Mouse (Mus musculus) heart, embryonic 13.5 days (tissue): ENCODE results near the gene Dppa5a. TPM values are rescaled to one million over a fixed set of nuclear protein-coding genes. Genes with fewer than 3 reads are reported as not detected.
"Not testable (repeated sequence)": the region's sequence is repeated elsewhere in the genome, so short reads cannot be mapped to it uniquely, and the experiment has no call there.

Experiments
- ATAC-seq: fragments of 200-750 bp; cut with Nextera tagmentation; 2 replicates; pipeline ENCODE4 v1.8.0; 2017; ENCODE audit warnings: moderate TSS enrichment; ENCODE audit not compliant: insufficient number of reproducible peaks, low FRiP score, low TSS enrichment; ENCODE audit errors: extremely low read depth
- H3K27ac ChIP-seq: fragments of 300-500 bp; sonication (generic); replicated peaks from 2 replicates; pipeline ENCODE4 v1.5.1; 2015; ENCODE audit warnings: moderate library complexity, mild to moderate bottlenecking, inconsistent platforms
- H3K27me3 ChIP-seq: fragments of 300-500 bp; sonication (generic); replicated peaks from 2 replicates; pipeline ENCODE4 v1.6.1; 2015; ENCODE audit warnings: mild to moderate bottlenecking, inconsistent platforms
- H3K36me3 ChIP-seq: fragments of 300-500 bp; sonication (generic); 2 replicates; pipeline ENCODE4 v1.6.1; 2015; ENCODE audit warnings: mild to moderate bottlenecking, inconsistent platforms
- H3K4me1 ChIP-seq: fragments of 300-500 bp; sonication (generic); 2 replicates; pipeline ENCODE4 v1.6.1; 2015; ENCODE audit warnings: inconsistent platforms
- H3K4me2 ChIP-seq: fragments of 300-500 bp; sonication (generic); 2 replicates; pipeline ENCODE4 v1.6.1; 2015; ENCODE audit warnings: inconsistent platforms, mild to moderate bottlenecking, moderate library complexity
- H3K4me3 ChIP-seq: fragments of 300-500 bp; sonication (generic); 2 replicates; pipeline ENCODE4 v1.5.1; 2015; ENCODE audit warnings: moderate library complexity, mild to moderate bottlenecking, inconsistent platforms
- H3K9ac ChIP-seq: fragments of 300-500 bp; sonication (generic); 2 replicates; pipeline ENCODE4 v1.6.1; 2015; ENCODE audit warnings: inconsistent platforms, mild to moderate bottlenecking, moderate library complexity
- H3K9me3 ChIP-seq: fragments of 300-500 bp; sonication (generic); 2 replicates; pipeline ENCODE4 v1.6.1; 2016; ENCODE audit warnings: inconsistent platforms
- WGBS: fragments of 180-500 bp; shearing (Covaris S2); methylation state at CpG from one replicate; pipeline ENCODE4 v1.1.7; 2015; ENCODE audit warnings: mixed read lengths; 5-methylcytosine and 5-hydroxymethylcytosine counted together
- polyA plus RNA-seq: library from polyadenylated mRNA; unstranded; fragments of >200 nt; fragmentation: Nextera tagmentation; extraction: Ambion mirVana; gene quantifications from 2 replicates; pipeline ENCODE4 v1.2.1, GENCODE M21; 2015

Gene Dppa5a
- polyA plus RNA-seq, 1 experiment from 2014 or later = not detected

DNA sequence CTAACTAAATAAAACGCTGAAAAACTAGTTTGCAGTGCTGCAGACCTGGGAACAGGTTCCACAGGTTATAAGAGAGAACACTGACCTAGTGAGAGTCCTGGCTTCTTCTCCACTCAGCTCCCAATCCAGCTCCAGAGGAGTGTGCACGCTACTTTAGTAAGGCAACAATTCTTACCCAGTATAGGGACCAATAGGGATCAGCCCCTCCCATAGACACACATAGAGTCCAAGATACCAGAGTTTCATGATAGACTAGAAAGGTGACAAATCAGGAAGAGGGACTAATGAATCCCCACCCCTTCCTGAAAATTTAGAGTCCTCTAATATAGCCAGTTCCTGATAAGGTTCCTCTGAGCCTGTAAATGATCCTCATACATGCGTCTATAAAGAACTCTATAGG lies 21.0 kb downstream of the Dppa5a start:
- Histone ChIP-seq H3K4me1 (no peaks in the 10 kb centered on the region), H3K27ac (no peak overlapping the region), H3K27me3 (no peaks in the 10 kb centered on the region), H3K9me3 (no peaks in the 10 kb centered on the region), H3K4me2 (no peak overlapping the region), H3K36me3 (no peaks in the 10 kb centered on the region), H3K9ac (no peak overlapping the region), H3K4me3 (no peak overlapping the region)
- 56% methylated on average over 3 of the region's 3 CpGs for WGBS
- no peak for ATAC-seq

DNA sequence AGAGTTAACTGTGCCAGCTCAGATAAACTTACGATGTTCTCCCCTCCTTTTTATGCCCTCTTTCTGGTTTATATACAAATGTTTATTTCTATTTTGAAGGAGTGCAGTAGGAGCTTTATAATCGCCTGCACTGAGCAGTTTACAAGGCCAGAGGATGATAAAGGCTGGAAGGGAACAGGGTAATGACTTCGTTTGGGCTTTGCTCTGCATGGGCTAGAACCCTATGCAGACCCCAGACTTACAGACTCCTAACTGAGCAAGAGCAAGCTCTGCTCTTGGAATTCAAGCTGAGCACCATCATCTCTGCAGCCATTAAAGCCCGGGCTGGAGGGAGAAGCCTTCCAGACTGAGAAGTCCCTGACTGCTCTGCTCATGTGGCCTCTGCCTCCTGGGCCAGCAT lies 22.7 kb downstream of the Dppa5a start:
- H3K4me2 ChIP-seq, H3K9me3 ChIP-seq, H3K36me3 ChIP-seq, H3K4me1 ChIP-seq, H3K9ac ChIP-seq, H3K27ac ChIP-seq, H3K27me3 ChIP-seq, ATAC-seq, H3K4me3 ChIP-seq: not testable (repeated sequence)
- 50% methylated on average over 4 of the region's 4 CpGs for WGBS

DNA sequence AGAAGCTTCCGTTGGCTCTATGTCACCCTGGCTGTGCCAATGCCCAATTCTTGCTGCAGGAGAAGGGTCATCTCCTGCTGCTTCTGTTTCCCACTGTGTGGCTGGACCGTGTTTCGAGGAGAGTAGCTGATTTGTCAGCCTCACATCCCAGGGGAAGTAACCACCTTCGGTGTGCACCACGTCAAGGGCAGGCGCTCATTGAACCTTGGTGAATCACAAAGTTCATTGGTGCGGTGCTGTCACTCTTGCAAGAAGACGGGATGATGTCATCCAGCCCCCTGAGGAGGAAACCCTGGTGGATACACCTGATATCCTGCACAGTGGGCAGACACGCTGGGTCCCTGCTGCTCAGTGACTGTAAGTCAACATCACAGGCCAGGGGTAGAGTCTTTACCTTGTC lies 24.9 kb downstream of the Dppa5a start:
- H3K9me3 ChIP-seq, H3K27ac ChIP-seq, ATAC-seq, H3K4me1 ChIP-seq, H3K27me3 ChIP-seq, H3K36me3 ChIP-seq, H3K4me2 ChIP-seq, H3K4me3 ChIP-seq, H3K9ac ChIP-seq: not testable (repeated sequence)
- WGBS = 83% methylated on average over 9 of the region's 9 CpGs

DNA sequence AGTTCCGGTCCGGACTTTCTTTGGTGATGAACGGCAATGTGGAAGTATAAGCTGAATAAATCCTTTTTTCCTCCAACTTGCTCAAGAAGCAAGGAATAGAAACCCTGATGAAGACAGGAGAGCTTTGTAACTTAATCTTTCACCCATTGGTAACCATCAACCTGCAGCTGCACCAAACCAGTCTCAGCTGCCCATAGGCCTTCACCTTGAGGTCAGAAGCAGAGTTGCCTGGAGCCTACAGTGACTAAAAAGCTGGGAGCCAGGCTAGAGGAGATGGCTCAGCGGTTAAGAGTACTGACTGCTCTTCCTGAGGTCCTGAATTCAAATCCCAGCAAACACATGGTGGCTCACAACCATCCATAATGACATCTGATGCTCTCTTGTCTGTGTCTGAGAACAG lies 25.5 kb downstream of the Dppa5a start:
- H3K27ac ChIP-seq, H3K9me3 ChIP-seq, H3K36me3 ChIP-seq, H3K27me3 ChIP-seq, ATAC-seq, H3K4me1 ChIP-seq, H3K4me2 ChIP-seq, H3K4me3 ChIP-seq, H3K9ac ChIP-seq: not testable (repeated sequence)
- 72% methylated on average over 4 of the region's 4 CpGs for WGBS

DNA sequence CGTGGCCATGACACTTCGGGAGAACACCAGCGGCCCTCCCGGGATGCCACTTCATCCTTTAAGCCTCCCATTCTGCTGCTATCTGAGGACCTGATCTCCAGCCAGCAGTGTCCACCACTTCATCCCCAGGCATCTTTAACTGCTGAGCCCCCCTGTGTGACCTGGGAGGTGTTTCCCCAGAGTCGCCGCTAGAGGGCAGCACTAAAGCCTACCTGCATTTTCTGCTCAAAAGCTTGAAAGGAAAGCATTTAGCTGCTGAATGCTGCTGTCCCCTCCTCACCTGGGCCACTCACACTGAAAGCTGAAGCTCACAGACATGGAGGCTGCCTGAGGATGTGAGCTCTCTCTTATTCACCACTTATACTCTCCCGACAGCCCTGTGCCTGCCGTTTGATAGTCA lies 27.7 kb downstream of the Dppa5a start:
- not testable (repeated sequence) for ATAC-seq, H3K9me3 ChIP-seq, H3K9ac ChIP-seq, H3K4me2 ChIP-seq, H3K36me3 ChIP-seq, H3K4me3 ChIP-seq, H3K4me1 ChIP-seq, H3K27ac ChIP-seq, H3K27me3 ChIP-seq
- WGBS = 17% methylated on average over 8 of the region's 8 CpGs

DNA sequence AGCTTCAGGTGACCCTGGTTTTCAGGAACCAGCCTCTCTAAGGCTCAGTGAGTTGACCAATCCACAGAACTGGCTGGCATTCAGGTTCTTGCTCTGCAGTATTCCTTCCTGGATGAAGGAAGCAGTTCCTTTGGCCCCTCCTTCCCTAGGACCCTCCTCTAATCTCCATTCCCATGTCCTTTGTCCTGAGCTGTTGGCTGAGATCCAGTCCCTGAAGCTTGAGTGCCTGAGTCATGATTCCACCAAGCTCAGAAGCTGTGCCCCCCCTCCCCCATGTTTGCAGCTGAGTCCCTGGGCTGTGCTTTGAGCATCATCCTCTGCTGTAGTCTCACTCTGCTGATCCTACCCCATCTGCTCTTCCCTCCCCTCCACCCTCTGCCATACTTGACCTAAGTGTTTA lies 30.9 kb downstream of the Dppa5a start:
- H3K9ac ChIP-seq, ATAC-seq, H3K4me2 ChIP-seq, H3K27ac ChIP-seq, H3K36me3 ChIP-seq, H3K27me3 ChIP-seq, H3K4me3 ChIP-seq, H3K9me3 ChIP-seq, H3K4me1 ChIP-seq: not testable (repeated sequence)

DNA sequence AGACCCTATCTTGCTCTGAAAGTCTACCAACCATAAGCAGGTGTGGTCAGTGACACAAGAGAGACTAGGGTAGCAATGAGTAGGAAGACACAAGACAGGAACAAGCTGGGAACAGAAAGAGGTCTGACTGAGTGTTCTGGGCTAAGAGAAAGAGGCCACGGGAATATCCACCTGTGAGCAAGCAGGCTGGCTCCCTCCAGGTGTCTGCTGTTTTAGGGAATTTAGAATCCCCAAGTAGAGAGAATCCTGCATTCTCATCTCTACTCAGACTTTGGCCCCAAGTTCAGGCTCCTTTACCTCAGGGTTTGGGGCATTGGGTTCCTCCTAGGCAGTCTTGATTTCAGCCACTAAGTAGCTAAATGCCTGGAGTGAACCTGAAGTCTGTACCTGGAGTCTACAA lies 40.7 kb downstream of the Dppa5a start, which contains the start of gene Omt2b:
TSS of gene Omt2b (plus strand) at position 301 of the 400 bp plus-strand sequence.
- not testable (repeated sequence) for H3K4me1 ChIP-seq, H3K27ac ChIP-seq, ATAC-seq, H3K4me2 ChIP-seq, H3K9me3 ChIP-seq, H3K4me3 ChIP-seq, H3K27me3 ChIP-seq, H3K9ac ChIP-seq, H3K36me3 ChIP-seq
- WGBS = 71% methylated on average over 1 of the region's 1 CpGs

DNA sequence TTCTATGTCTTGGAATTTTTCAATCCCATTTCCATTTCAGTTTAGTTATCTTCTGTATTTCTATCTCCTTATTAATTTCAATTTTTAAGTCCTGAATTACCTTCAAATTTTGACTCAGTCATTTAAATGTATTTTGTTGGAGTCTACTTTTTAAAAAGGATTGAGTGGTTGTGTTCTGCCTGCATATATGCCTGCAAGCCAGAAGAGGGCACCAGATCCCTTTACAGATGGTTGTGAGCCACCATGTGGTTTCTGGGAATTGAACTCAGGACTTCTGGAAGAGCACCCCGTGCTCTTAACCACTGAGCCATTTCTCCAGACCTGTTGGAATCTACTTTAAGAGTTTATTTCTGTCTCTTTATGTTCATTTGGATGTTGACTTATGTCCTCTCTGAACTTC lies 48.5 kb downstream of the Dppa5a start:
- Histone ChIP-seq H3K4me2 (no peak overlapping the region), H3K27me3 (0 out of 2 replicates have a peak, but pooled peaks cover 6% of the 10 kb centered on the region), H3K4me3 (no peak overlapping the region), H3K27ac (no peak overlapping the region), H3K4me1 (no peaks in the 10 kb centered on the region), H3K9ac (no peak overlapping the region), H3K9me3 (peaks cover 1% of the 10 kb centered on the region; the same call in 1 of the 2 replicates), H3K36me3 (no peaks in the 10 kb centered on the region)
- 14% methylated on average over 1 of the region's 1 CpGs for WGBS
- no peak for ATAC-seq

Other genes starting within 250 kb of the Dppa5a start
- gene Gsta4, start 185.4 kb downstream of the Dppa5a start, polyA plus RNA-seq = 62.7 and 72.4 TPM in 2 replicates
- not detected in 2 replicates for gene Gsta1, start 137.5 kb downstream of the Dppa5a start, polyA plus RNA-seq
- not detected in 2 replicates for gene Gm3776, start 111.0 kb downstream of the Dppa5a start, polyA plus RNA-seq
- gene Gm10639, start 78.3 kb downstream of the Dppa5a start, polyA plus RNA-seq = not detected in 2 replicates
- not detected in 2 replicates for gene Omt2a, start 53.4 kb downstream of the Dppa5a start, polyA plus RNA-seq
- not detected in 2 replicates for gene Omt2b, start 40.6 kb downstream of the Dppa5a start, polyA plus RNA-seq
- gene Gsta2, start 12.4 kb downstream of the Dppa5a start, polyA plus RNA-seq = not detected in 2 replicates
- 0.52 and 0.80 TPM in 2 replicates for gene Ooep, start 10.5 kb upstream of the Dppa5a start, polyA plus RNA-seq
- gene Ddx43, start 27.6 kb upstream of the Dppa5a start, polyA plus RNA-seq = 0.19 and 0.27 TPM in 2 replicates
- 0.64 and 0.76 TPM in 2 replicates for gene Cgas, start 75.1 kb upstream of the Dppa5a start, polyA plus RNA-seq
- gene Mto1, start 80.0 kb upstream of the Dppa5a start, polyA plus RNA-seq = 26.4 and 29.5 TPM in 2 replicates
- 0.51 and 0.71 TPM in 2 replicates for gene Gm17324, start 80.6 kb upstream of the Dppa5a start, polyA plus RNA-seq
- 3,078 and 3,363 TPM in 2 replicates for gene Eef1a1, start 121.0 kb upstream of the Dppa5a start, polyA plus RNA-seq
- gene Slc17a5, start 219.9 kb upstream of the Dppa5a start, polyA plus RNA-seq = 7.9 and 8.1 TPM in 2 replicates
- gene Cd109, start 247.4 kb upstream of the Dppa5a start, polyA plus RNA-seq = 2.6 and 2.8 TPM in 2 replicates